Mouse (Mus musculus) MEL-GATA-1-ER (cell line): ENCODE measurements around the gene Ednra.

Experiments used
- DNase-seq: peaks from one replicate; pipeline ENCODE4 v3.0.0-alpha.2; 2012; ENCODE audit warnings: low read depth; ENCODE audit errors: extremely low read depth

The Ednra gene

DNA sequence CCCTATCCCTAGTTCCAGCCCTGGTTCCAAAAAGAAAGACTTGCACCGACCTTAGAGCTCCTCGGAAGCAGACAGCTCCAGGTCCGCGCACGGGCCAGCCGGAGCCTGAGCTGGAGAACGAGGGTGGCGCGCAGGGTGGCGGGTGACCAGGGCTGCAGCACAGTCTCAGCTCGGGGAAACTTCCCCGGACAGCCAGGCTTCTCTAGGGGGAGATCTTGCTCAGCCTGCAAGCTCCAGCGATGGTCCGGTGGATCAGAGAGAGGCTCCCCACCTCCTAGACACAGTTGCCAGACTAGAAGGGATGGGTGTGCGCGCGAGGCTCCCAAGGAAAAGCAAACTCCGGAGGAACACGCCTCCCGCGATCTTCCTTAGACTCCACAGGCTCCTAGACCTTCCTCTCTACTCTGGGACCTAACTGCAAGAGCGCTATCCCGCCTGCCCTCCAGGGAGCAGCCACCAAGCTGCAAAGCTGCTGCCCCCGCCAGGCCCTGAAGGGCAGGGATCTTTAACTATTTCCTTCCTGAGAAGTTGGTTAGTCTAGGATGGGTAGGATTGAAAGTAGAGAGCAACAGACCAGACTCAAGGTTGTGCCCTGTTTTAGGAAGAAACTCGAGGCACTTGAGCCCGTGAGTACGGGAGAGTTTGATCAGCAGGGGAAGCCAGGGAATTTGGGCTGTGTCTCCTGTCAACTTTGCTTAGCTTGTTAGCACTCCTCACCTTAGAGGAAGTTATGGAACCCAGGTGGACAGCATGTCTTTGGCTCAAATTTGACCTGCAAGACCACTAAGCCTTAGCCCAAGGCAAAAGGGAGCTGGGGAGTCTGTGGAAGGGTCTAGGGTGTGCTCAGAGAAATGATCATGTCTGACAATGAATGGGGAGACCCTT lies at the start of gene Ednra:
TSS of gene Ednra (minus strand) at position 419 of the 885 bp plus-strand sequence.
- DNase-seq = no peak

DNA sequence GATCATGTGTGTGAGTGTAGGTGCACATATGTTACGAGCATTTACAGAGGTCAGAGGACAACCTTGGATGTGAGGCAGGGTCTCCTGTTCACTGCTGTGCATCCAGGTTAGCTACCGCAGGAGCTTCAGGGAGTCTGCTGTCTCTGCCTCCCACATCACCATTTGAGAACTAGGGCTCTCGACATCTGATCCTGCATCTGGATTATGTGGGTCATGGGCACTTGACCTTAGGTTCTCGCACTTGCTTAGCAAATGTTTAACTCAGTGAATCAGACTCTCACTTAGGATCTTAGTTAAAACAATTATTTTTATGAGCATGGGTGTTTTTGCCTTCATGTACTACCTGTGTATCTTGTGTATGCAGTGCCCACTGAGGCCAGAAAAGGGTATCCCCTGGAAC lies 49.6 kb upstream of the Ednra start:
- no peak for DNase-seq

DNA sequence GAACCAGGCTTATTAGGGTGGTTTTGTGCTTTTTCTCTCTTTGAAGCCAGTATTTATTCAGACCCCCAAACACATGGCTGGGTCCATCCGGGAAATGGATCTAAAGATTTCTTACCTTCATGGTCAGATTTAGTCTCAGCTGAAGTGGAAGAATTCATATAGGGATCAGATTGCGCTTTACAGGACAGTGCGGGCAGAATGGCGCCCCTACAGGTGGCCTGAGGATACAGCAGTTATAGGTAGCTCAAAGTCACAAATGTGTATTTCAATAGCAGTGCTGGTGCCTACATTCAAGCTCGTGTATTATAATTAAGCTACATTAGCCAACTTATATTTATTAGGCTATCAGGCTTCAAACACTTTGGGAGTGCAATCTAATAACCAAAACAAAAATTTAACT lies 49.0 kb upstream of the Ednra start:
- DNase-seq = no peak

DNA sequence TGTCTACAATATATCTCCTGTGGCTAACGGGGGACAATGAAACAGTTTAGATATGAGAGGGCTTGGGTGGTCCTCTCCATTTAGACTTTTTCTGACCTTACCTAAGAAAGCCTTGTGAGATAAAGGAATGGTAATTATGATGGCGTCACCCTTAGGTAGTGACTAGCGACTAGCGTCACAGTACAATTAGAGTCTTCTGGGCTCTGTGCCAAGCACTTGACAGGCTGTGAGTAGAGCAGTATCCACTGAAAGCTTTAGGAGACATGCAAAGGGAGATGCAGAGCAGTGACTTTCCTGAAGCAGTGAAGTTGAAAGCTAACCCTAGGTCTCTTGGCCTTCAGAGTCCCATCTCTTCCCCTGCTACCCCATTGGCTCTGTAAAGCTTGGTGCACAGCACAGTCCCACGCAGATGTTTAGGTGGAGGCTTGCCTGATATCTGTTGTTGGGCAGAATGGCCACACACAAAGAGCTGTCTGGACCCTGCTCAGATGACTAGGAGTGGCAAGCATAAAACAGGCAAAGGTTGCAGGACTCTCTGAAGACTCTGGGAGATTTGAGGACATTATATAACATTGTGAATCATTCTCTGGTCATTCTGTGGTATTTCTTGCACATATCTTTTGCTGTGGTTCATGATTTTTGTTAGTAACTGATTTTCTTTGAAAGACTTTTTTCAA lies 48.1 kb upstream of the Ednra start:
- DNase-seq = no peak

DNA sequence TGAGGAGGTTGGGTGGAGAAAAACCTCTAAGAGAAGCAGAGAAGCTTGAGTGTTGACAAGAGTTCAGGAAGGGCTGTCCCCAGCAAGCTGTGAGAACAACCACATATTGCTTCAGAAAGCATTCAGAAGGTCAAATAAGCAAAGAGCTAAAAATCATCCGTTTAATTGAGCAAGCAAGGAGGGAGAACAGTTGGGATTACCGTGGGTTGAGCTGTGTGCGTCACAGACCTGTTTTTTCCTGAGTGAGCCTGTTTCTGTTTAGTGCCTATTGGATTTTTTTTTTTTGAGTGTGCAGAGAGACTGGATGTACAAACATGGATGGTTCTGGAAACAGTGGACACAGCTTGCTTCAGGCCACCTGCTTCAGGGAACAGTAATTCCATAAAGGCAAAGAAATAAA lies 46.7 kb upstream of the Ednra start:
- no peak for DNase-seq

DNA sequence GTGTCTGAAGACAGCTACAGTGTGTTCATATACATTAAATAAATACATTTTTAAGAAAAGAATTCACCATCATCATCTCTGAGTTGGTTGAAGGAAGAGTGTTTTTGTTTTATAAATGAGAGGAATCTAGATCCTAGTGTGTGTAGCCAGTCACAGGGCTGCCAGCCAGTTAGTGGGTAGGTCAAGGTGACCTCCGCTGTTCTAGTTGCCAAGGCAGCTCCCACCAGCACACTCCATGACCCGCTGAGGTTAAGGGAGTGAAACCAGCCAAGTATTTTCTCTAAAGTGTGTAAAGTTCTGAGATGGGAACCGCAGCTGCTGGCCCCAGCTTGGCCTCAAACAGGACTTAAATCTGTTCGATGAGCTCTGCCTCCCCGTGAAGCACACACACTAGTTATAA lies 44.7 kb upstream of the Ednra start:
- DNase-seq = no peak

DNA sequence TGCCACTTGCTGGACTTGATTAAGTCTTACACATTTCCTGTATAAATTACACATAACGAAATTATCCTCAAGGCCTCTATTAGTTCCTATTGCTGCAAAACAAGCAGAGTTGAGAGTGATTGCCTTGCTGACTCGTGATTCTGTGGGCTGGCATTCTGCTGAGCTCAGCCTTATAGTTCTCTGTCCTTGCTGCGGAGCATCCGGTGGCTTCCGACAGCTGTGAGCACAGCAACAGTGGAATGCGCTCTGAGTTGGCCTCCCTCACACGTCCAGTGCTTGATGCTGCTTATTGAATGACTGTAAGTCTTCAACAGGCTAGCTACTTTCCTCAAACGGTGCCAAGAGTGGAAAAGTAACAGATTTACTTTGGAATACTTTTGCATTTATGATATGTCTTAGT lies 40.0 kb upstream of the Ednra start:
- DNase-seq = no peak

DNA sequence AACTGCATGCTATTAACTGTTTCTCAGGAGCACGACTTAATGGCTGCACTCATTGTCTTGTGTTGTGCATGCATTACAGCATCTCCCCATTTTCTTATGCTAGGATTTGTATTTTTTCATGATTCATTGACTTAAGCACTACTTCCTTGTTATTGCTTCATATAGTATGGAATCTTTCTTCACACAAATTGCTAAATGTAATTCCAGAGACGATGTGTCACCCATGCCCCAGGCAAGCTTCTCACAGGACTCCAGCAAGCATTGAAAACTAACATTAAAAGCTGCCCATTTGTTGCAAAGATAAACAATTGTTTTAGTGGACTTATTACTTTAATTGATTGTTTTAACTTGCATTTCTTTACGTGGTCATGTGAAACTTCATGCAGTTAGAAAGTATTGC lies 38.7 kb upstream of the Ednra start:
- no peak for DNase-seq

DNA sequence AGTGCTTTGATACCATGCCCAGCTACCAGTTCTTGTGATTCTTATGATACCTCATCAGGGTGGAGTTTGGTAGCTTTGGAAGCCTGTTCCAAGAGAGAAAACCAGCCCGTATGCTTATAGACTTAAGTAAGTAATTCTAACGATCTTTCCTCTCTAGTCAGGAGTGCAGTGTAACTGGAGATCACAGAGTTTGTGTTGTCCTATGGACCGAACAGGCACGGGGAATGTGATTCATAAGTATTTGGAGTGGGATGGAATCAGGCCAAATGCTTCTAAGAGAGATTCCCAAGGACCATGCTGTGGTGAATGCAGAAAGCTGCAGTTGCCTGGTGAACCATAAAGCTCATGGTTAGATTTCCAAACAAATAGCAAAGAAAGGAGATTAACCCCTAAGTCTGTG lies 31.2 kb upstream of the Ednra start:
- DNase-seq = no peak

DNA sequence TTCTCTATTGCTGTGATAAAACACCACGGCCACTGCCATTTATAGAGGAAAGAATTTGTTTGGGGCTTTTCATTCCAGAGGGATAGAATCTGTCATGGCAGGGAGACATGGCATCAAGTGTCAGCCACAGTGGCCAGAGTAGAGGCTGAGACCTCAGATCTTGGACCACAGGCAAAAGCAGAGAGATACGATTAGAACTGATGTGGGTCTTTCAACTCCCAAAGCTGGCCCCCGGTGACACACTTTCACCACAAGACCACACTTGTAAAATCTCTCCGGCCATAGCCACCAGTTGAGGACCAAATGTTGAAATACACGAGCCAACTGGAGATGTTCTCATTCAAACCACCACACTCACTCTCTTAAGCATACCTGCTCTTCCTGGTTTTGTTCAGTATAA lies 29.5 kb upstream of the Ednra start:
- DNase-seq = no peak

DNA sequence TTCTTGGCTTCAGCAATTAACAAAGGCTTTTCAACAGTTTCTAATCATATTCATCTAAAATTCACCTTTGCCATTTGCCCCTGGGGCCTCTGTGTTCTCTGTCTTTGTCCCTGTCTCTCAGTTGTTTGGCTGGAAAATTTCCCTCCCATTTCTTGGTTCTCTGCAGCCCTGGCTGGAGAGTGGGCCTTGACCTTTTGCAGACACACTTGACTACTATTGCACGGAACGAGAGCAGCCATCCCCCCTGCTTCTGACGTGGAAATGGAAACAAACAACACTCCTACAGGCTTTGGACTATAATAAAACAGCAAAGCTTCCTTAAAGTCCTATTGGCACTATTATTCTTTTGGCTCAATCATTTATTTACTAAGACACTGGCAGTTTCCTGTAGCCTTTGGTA lies 27.8 kb upstream of the Ednra start:
- no peak for DNase-seq

DNA sequence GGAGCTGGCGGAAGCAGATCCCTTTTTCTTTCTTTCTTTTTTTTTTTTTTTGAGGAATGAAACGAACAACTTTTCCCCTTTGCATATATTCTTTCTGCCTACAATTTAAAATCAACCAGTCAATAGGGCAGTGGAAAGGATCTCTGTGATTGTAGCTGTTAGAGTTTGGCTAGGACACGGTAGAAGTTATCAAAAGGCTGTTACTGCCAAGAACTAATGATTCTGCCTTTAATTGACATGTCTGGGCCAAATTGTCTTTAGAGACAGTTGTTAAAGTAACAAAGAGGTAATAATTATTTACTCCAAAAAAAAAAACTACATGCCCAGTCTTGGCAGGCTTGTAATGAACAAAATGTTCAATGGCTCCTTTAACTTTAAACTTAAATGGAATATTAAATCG lies 26.1 kb upstream of the Ednra start:
- no peak for DNase-seq

DNA sequence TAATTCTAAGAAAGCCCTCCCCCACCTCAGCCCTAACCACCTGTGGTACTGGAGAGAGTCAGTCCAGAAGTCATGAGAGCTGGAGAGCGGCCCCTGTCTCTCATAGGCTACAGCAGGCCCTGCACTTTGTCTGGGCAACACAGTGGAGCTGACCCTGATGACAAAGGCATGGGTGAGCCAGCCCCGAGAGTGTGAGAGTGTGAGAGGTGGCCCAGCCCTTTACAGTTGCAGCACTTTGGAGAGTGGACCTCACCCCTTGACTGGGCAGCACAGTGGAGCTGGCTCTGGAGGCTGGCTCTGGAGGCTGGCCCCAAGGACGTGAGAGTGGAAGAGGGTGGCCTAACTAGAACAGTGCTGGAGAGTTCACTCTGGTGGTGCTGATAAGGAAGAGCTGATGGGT lies 20.2 kb upstream of the Ednra start:
- no peak for DNase-seq

DNA sequence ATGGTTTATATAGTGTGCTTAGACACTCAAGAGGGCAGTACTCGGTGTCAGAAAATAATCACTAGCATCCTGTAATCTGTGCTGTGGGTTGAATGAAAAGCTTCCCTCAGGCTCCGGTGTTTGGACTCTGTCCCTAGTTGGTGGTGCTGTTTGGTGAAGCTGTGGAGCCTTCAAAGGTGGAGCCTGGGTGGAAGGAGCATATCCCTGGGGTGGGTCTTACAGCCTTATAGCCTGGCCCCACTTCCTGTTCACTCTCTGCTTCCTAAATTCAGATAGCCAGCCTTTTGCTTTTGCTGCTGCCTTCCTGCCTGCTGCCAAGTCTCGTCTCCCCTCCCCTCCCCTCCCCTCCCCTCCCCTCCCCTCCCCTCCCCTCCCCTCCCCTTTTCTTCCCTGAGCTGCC lies 18.1 kb upstream of the Ednra start:
- no peak for DNase-seq

DNA sequence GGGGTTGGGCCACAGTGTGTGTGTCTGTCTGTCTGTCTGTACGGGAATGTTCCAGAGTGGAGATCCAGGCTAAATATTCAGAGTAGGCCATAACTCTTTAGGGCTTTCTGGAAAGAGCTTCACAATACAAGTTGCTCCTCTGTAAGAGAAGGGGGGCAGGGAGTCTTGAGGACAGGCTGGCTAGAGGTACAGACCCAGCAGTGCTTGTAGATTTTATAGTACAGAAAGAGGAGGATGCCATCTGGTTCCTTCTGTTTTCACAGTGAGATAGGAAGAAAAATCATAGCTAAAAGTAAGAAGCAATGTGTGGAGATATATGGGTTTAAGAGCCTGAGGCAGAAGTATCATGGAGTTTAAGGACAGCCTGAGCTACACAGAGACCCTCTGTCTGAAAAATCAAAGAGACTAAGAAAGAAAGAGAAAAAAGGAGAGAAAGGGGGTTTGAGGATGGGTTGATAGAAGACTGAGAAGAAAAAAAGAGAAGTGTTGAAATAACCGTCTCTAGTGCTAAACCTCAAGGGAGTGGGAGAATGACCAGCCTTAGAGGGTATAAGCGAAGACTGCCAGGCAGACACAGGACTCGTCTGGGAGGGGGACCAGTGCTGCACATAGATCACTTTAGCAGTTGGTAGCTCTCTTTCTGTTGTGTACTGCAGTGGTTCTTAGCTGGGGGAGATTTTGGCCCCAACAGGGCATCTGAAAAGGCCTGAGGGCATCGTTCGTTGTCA lies 16.9 kb upstream of the Ednra start:
- DNase-seq = no peak

DNA sequence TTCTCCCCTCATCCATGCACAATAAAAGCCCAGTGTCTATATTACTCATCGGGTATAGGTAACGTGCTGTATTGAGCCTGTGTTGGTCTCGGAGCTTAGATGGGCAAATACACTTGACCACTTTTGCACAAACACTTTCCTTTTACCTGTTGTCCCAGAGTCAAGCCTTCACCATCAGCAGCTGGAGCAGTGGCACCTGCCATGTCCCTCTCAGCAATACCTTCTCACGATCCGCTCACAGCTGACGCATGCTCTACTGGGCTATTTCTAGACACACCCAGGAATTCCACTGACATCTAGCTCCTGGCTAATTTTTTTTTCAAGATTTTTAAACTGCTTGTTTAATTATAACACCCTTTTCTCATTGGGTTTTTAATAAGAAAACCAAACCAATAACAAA lies 14.2 kb upstream of the Ednra start:
- no peak for DNase-seq

DNA sequence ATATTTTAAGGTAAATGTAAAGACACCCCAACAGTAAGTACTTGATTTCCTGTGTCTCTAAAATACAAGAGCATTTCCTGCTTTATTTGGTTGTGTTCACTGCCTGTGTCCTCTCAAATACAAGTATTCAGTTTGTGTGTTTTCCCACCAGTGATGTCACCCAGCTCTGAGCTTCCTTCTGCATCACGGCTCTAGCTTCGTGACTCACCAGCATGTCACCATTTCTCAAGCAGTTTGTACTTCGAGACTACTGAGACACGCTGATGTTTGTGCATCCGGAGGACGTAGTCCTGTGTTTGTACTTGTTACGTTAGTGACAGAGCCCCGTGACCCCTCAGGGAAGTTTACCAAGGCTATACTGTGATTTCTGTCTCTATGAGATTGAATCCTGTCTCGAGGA lies 13.1 kb upstream of the Ednra start:
- no peak for DNase-seq

DNA sequence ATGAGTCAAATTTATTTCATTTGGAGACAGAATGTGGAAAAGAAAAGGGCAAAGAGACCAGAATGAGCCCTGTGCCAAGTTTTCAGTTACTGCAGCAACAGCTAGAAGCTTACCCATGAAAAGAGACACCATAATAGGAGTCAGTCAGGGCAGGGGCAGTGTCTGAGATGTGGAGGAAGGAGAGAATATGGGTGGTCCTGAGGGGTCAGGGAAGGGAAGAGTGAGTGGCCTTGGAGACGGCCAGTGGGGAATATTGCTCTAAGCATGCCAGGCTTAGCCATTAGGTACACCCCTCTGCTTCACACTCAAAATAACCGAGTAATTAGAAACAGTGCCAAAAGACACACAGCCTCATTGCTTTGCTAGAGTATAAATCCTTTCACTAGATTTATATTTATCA lies 9.5 kb upstream of the Ednra start:
- no peak for DNase-seq

DNA sequence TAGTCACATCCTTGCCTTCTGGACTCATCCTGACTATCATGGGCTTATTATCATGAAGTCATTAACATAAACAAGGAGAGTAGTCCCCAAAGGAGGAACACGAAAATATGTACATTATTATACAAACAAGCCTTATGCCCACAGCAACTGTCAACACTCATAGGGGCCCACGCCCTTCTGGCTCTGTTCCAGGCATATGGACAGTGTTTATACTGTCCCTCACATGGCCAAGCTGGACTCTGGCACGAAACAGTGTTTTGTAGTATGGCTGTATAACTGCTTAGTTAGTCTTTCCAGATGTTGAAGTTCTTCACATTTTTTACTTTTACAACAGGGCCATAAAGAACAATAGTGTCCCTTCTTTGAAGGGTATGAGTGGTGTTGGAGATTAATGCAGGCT lies 8.7 kb upstream of the Ednra start:
- DNase-seq = no peak

DNA sequence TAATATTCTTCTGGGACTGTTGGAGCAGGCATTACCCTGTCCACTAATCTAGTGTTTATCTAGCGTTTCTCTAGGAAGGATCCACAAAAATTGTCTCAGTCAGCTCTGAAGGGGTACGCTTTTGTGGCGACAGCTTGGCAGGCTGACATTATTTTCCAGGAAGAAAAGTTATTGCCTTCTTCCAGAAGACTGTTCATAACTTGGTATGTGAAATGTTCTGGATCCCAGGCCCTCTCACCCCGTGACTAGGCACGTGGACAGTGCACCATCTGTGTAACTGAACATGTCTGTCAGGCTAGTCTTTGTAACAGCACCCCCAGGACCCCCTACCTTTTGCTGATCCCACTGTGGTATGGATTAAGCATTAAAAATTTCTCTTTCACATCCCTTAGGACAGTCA lies 1.1 kb upstream of the Ednra start:
- no peak for DNase-seq

DNA sequence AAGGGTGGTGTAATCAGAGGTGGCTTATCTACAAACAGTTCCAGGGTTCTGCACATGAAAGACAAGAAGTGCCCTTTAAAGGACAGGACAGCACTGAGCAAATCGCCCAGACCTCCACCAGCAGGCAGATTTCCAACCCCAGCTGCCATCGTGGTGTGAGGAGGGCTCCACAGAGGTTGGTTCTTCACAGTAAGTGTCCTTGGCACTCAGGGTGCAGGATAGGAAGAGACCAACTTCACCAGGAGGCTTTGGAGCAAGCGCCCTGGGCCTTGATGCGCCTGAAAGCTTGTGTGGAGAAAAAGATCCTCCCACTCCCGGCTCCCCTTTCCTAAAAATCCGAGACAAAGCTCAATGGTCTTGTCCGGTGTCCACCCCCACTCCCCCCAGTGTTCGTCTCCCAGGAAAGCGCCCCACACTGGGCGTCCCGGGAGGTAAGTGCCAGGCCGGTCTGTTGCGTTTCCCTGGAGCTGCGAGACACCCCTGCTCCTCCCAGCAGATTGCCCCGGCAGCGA lies 674 bp downstream of the Ednra start:
- DNase-seq = no peak

DNA sequence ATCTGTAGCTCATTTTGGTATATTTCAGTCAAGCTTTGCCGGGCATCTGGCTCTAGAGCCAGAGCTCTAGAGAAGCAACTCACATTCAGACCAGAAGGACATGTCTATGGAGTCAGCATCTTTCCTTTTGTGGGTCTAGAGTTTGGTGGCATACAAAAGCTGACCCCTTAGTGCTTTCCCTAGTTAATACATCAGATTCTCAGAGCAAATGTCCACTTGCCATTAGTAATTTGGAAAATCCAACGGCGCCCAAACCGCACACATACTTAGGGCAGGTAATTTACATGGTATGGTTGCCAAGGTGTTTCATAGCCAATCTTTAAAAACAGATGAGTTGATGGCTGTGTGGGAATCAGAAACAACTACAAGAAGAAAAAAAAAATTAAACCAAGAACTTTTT lies 1.2 kb downstream of the Ednra start:
- no peak for DNase-seq
